13 mouse cellular contexts compared by ENCODE assay signal in genomic region chr2:38135427-38135826, GRCm38 (mm10).
DNase-seq lines count a peak whose midpoint lies in the region; ATAC-seq lines count a peak whose summit lies in the region.
"Had no signal": no experiment of that assay in that cellular context is flagged by ENCODE, and none has a peak within 500 bp of the region (broad histone marks: within the 10 kb centered on the region; RNA-seq: fewer than 3 reads in every experiment).

No protein-coding gene starts in this region.

- peak; percentile 66 for DNase-seq in forebrain, embryonic 11.5 days (ENCODE audit: low spot score)
- no peak for DNase-seq in forebrain, embryonic 10.5 days (ENCODE audit: extremely low spot score, low spot score)
- DNase-seq in cerebellum, postnatal 10 days, result peak; percentile 70 to 76
- DNase-seq in mesoderm, embryonic 11.5 days (ENCODE audit: low read depth, low spot score), result peak; percentile 46
- no peak for DNase-seq in adrenal gland, adult 8-10 months
- DNase-seq: adrenal gland, postnatal 36 days; heart, postnatal 4 days; layer of hippocampus, adult 9-11 months; lung, postnatal 36 days had no signal

- no peak overlapping the region for H3K4me3 ChIP-seq in forebrain, embryonic 11.5 days (ENCODE audit: low read depth, low read length)
- H3K4me3 ChIP-seq in forebrain, embryonic 10.5 days, result no peak overlapping the region
- H3K4me3 ChIP-seq in neural tube, embryonic 12.5 days, result no peak overlapping the region
- H3K4me3 ChIP-seq in neural tube, embryonic 15.5 days (replicated peaks), result no peak overlapping the region
- no peak overlapping the region for H3K4me3 ChIP-seq in heart, embryonic 12.5 days

- 45% methylated on average over 3 of the region's 3 CpGs for WGBS in forebrain, embryonic 11.5 days
- 62% methylated on average over 3 of the region's 3 CpGs for WGBS in forebrain, embryonic 10.5 days
- WGBS in neural tube, embryonic 12.5 days, result 52% methylated on average over 3 of the region's 3 CpGs
- 63% methylated on average over 3 of the region's 3 CpGs for WGBS in neural tube, embryonic 15.5 days
- WGBS in heart, embryonic 12.5 days, result 72% methylated on average over 3 of the region's 3 CpGs

- H3K36me3 ChIP-seq in forebrain, embryonic 11.5 days (ENCODE audit: control insufficient read depth, insufficient read depth, low read length), result no peaks in the 10 kb centered on the region
- H3K36me3 ChIP-seq in forebrain, embryonic 10.5 days (replicated peaks), result no peaks in the 10 kb centered on the region
- H3K36me3 ChIP-seq in neural tube, embryonic 12.5 days, result no peaks in the 10 kb centered on the region
- H3K36me3 ChIP-seq in neural tube, embryonic 15.5 days, result no peaks in the 10 kb centered on the region
- H3K36me3 ChIP-seq in heart, embryonic 12.5 days, result no peaks in the 10 kb centered on the region

- peak; percentile 54; the same call in 1 of the 2 replicates for ATAC-seq in forebrain, embryonic 11.5 days (replicated peaks; ENCODE audit: low FRiP score)
- 0 out of 2 replicates have a peak, but pooled peaks have one; percentile 37 for ATAC-seq in neural tube, embryonic 12.5 days (ENCODE audit: low FRiP score, low read depth)
- ATAC-seq in neural tube, embryonic 15.5 days (ENCODE audit: low FRiP score), result no peak
- ATAC-seq in heart, embryonic 12.5 days (ENCODE audit: insufficient number of reproducible peaks, low FRiP score), result no peak

- H3K4me2 ChIP-seq in forebrain, embryonic 11.5 days (ENCODE audit: low read depth, low read length, severe bottlenecking), result no peak overlapping the region
- H3K4me2 ChIP-seq in neural tube, embryonic 12.5 days (replicated peaks), result no peak overlapping the region
- H3K4me2 ChIP-seq in neural tube, embryonic 15.5 days, result no peak overlapping the region
- no peak overlapping the region for H3K4me2 ChIP-seq in heart, embryonic 12.5 days

- no peaks in the 10 kb centered on the region for H3K9me3 ChIP-seq in forebrain, embryonic 11.5 days (ENCODE audit: control insufficient read depth, low read length)
- H3K9me3 ChIP-seq in forebrain, embryonic 10.5 days, result no peaks in the 10 kb centered on the region
- no peaks in the 10 kb centered on the region for H3K9me3 ChIP-seq in neural tube, embryonic 12.5 days
- H3K9me3 ChIP-seq in neural tube, embryonic 15.5 days (replicated peaks), result no peaks in the 10 kb centered on the region
- no peaks in the 10 kb centered on the region for H3K9me3 ChIP-seq in heart, embryonic 12.5 days (replicated peaks)

- no peak overlapping the region for H3K27ac ChIP-seq in forebrain, embryonic 11.5 days (ENCODE audit: low read depth, low read length)
- H3K27ac ChIP-seq in forebrain, embryonic 10.5 days, result no peak overlapping the region
- no peak overlapping the region for H3K27ac ChIP-seq in neural tube, embryonic 12.5 days
- no peak overlapping the region for H3K27ac ChIP-seq in neural tube, embryonic 15.5 days (replicated peaks)
- no peak overlapping the region for H3K27ac ChIP-seq in heart, embryonic 12.5 days (ENCODE audit: poor library complexity, severe bottlenecking)
- H3K27ac ChIP-seq: liver, embryonic 14.5 days had no signal

- peaks cover 4% of the 10 kb centered on the region; the same call in 1 of the 2 replicates for H3K4me1 ChIP-seq in forebrain, embryonic 11.5 days (replicated peaks; ENCODE audit: control insufficient read depth, insufficient read depth, low read length)
- H3K4me1 ChIP-seq in forebrain, embryonic 10.5 days, result peaks cover 54% of the 10 kb centered on the region
- H3K4me1 ChIP-seq in neural tube, embryonic 12.5 days, result 0 out of 2 replicates have a peak, but pooled peaks cover 3% of the 10 kb centered on the region
- H3K4me1 ChIP-seq in neural tube, embryonic 15.5 days, result peaks cover 6% of the 10 kb centered on the region; the same call in 1 of the 2 replicates
- H3K4me1 ChIP-seq in heart, embryonic 12.5 days (replicated peaks), result peaks cover 16% of the 10 kb centered on the region

- H3K27me3 ChIP-seq in forebrain, embryonic 11.5 days (ENCODE audit: control insufficient read depth, insufficient read depth, low read length), result no peaks in the 10 kb centered on the region
- no peaks in the 10 kb centered on the region for H3K27me3 ChIP-seq in forebrain, embryonic 10.5 days (ENCODE audit: poor library complexity, severe bottlenecking)
- no peaks in the 10 kb centered on the region for H3K27me3 ChIP-seq in neural tube, embryonic 12.5 days (replicated peaks)
- no peaks in the 10 kb centered on the region for H3K27me3 ChIP-seq in neural tube, embryonic 15.5 days (replicated peaks)
- H3K27me3 ChIP-seq in heart, embryonic 12.5 days (replicated peaks), result no peaks in the 10 kb centered on the region

- no peak overlapping the region for H3K9ac ChIP-seq in forebrain, embryonic 11.5 days (ENCODE audit: low read length)
- H3K9ac ChIP-seq in neural tube, embryonic 12.5 days, result no peak overlapping the region
- no peak overlapping the region for H3K9ac ChIP-seq in neural tube, embryonic 15.5 days (replicated peaks)
- H3K9ac ChIP-seq in heart, embryonic 12.5 days, result no peak overlapping the region
- H3K9ac ChIP-seq: liver, embryonic 14.5 days had no signal

Comparison
In these comparisons a context has a peak if more than half of its experiments do, and no peak if none do; other contexts are left out.
1. ATAC-seq: peak in forebrain, embryonic 11.5 days (single experiment) and neural tube, embryonic 12.5 days (single experiment); none in neural tube, embryonic 15.5 days (single experiment) and heart, embryonic 12.5 days (single experiment).
2. DNase-seq: peak in forebrain, embryonic 11.5 days (single experiment), cerebellum, postnatal 10 days (2 of 2) and mesoderm, embryonic 11.5 days (single experiment); none in forebrain, embryonic 10.5 days (single experiment) and adrenal gland, adult 8-10 months (single experiment).